ENCODE assay signal across 8 mouse cellular contexts in the genomic region with DNA sequence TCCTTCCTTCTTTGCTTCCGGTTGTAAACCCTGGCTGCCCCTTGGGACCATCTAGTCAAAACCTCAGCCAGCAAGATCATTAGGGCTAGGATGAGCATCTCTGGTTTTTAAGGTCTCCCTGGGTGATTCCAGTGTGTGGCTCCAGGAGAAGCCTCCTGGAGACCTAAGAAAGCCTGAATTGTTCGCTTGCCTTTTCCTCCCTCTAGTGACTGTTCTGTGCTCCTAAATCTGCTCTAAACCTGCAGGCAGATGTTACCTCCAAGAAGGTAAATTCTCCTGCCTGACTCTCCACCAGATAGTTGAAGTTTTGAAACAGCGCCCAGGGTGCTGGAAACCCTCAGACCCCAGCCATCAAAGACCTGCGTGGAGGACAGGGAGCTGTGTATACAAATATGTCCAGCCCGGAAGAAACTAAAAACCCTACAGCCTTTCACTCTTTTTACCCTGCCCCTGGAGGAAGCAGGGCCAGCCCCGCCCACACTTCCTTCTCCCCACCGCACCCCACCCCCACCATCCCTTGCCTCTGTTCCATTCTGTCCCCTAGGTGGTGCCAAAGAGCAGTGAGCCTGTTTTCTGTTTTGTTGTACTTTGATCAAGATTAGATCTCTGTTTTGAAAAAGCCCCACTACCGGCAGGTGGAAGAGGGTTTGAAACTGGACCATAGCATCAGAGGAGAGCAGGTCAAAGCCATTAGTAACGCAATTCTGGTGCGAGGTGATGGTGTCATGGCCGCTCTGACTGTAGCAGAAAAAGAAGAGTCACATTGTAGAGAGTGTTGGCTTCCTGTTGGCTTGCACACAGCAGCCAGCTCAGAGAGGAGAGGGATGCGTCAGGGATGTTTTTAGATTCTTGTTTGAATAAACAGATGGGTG. TPM values are rescaled to one million over a fixed set of nuclear protein-coding genes. Genes with fewer than 3 reads are reported as not detected.
DNase-seq lines count a peak whose midpoint lies in the region; ATAC-seq and TF ChIP-seq lines count a peak whose summit lies in the region.

No protein-coding gene starts in this region.

- peak; percentile 81; the same call in 1 of the 2 replicates for ATAC-seq in lung, embryonic 15.5 days (ENCODE audit: borderline replicate concordance, extremely low read depth, low FRiP score, low TSS enrichment)

- TF ChIP-seq CTCF in ES-Bruce4 (IDR thresholded peaks at IDR 0.05; ENCODE audit: low read depth, low read length), result peak; percentile 47
- TF ChIP-seq CTCF in olfactory bulb, adult 2 months (IDR thresholded peaks at IDR 0.05; ENCODE audit: insufficient read depth, low read depth, low read length), result no peak

- intact Hi-C loops in heart, postnatal 10 days (cut with DNase I), result loop anchor here (2.0 kb wide), 1 partner anchor 224 kb away; no protein-coding TSS in a partner anchor

- H3K9me3 ChIP-seq in ES-Bruce4 (replicated peaks; ENCODE audit: control insufficient read depth, insufficient read depth, low read length, poor library complexity, severe bottlenecking), result no peaks in the 10 kb centered on the region
- H3K9me3 ChIP-seq in lung, embryonic 15.5 days, result no peaks in the 10 kb centered on the region

- peak overlapping the region; percentile 40 for H3K4me3 ChIP-seq in ES-Bruce4 (ENCODE audit: low read depth, low read length)
- H3K4me3 ChIP-seq in lung, embryonic 15.5 days, result peak overlapping the region; percentile 20
- H3K4me3 ChIP-seq in olfactory bulb, adult 2 months (ENCODE audit: insufficient read depth, low read depth, low read length), result peak overlapping the region; percentile 12

- no peaks in the 10 kb centered on the region for H3K36me3 ChIP-seq in ES-Bruce4 (ENCODE audit: control insufficient read depth, insufficient read depth, low read length, poor library complexity, severe bottlenecking)
- no peaks in the 10 kb centered on the region for H3K36me3 ChIP-seq in lung, embryonic 15.5 days

- H3K27ac ChIP-seq in ES-Bruce4 (ENCODE audit: insufficient read depth, low read length), result peak overlapping the region; percentile 49
- H3K27ac ChIP-seq in lung, embryonic 15.5 days, result peak overlapping the region; percentile 41
- H3K27ac ChIP-seq in olfactory bulb, adult 2 months (ENCODE audit: insufficient read depth, low read depth, low read length), result peak overlapping the region; percentile 26; the same call in 1 of the 2 replicates

- peak overlapping the region; percentile 37 for H3K4me2 ChIP-seq in lung, embryonic 15.5 days

- peak; percentile 80 for DNase-seq in brain, adult 2 months (ENCODE audit: low read depth, low spot score)
- peak; percentile 32 for DNase-seq in fibroblast of lung, adult 2 months (ENCODE audit: low read depth)
- DNase-seq in heart, postnatal 10 days, result peak; percentile 75 to 83
- peak; percentile 85 to 90 for DNase-seq in kidney, postnatal 4 days
- DNase-seq in thymus, postnatal 4 days, result peak; percentile 92

- no peak for TF ChIP-seq EP300 in ES-Bruce4 (IDR thresholded peaks at IDR 0.05; ENCODE audit: insufficient read depth, low read depth, low read length)

- H3K4me1 ChIP-seq in ES-Bruce4 (ENCODE audit: control insufficient read depth, insufficient read depth, low read length), result no peaks in the 10 kb centered on the region
- H3K4me1 ChIP-seq in lung, embryonic 15.5 days, result peaks cover 15% of the 10 kb centered on the region
- H3K4me1 ChIP-seq in olfactory bulb, adult 2 months (ENCODE audit: control insufficient read depth, insufficient read depth, low read length), result 0 out of 2 replicates have a peak, but pooled peaks cover 2% of the 10 kb centered on the region

- no peak for TF ChIP-seq POLR2A in ES-Bruce4 (IDR thresholded peaks at IDR 0.05; ENCODE audit: insufficient read depth, low read length)
- no peak for TF ChIP-seq POLR2A in olfactory bulb, adult 2 months (IDR thresholded peaks at IDR 0.05; ENCODE audit: insufficient read depth, low read depth, low read length)

- H3K9ac ChIP-seq in ES-Bruce4 (ENCODE audit: low read depth, poor library complexity, severe bottlenecking), result peak overlapping the region; percentile 28
- H3K9ac ChIP-seq in lung, embryonic 15.5 days, result no peak overlapping the region

- H3K27me3 ChIP-seq in ES-Bruce4 (ENCODE audit: control insufficient read depth, insufficient read depth, low read length, poor library complexity, severe bottlenecking), result no peaks in the 10 kb centered on the region
- H3K27me3 ChIP-seq in lung, embryonic 15.5 days, result no peaks in the 10 kb centered on the region

- 6% methylated on average over 12 of the region's 12 CpGs for WGBS in lung, embryonic 15.5 days
- 13% methylated on average over 12 of the region's 12 CpGs for WGBS in olfactory bulb, adult 2 months

RNA-seq across cellular contexts. Expression of gene Gm19935, which starts 22.0 kb away (rescaled TPM):
- not detected in 2 replicates for polyA plus RNA-seq in ES-Bruce4 (2011; ENCODE audit: insufficient read depth, insufficient read length, low read depth, missing spikeins)
- total RNA-seq in heart, postnatal 10 days (2021), result not detected
- polyA plus RNA-seq in lung, embryonic 15.5 days (2015; fragmentation: Nextera tagmentation; extraction: Ambion mirVana), result 0.15 and 0.33 TPM in 2 replicates
- not detected in 2 replicates for polyA plus RNA-seq in olfactory bulb, adult 2 months (2012; ENCODE audit: insufficient read depth, insufficient read length, low replicate concordance, missing spikeins)

RNA-seq across cellular contexts. Expression of gene Chd9, which starts 32.9 kb away (rescaled TPM):
- polyA plus RNA-seq in ES-Bruce4 (2011; ENCODE audit: insufficient read depth, insufficient read length, low read depth, missing spikeins), result 67.7 and 71.6 TPM in 2 replicates
- total RNA-seq in heart, postnatal 10 days (2021), result 10 to 100 TPM; 47.9 to 51.0 TPM
- 73.3 and 81.9 TPM in 2 replicates for polyA plus RNA-seq in lung, embryonic 15.5 days (2015; fragmentation: Nextera tagmentation; extraction: Ambion mirVana)
- polyA plus RNA-seq in olfactory bulb, adult 2 months (2012; ENCODE audit: insufficient read depth, insufficient read length, low replicate concordance, missing spikeins), result 52.6 TPM in 1 of 2 replicates, not detected in the other

Comparison
In these comparisons a context has a peak if more than half of its experiments do, and no peak if none do; other contexts are left out.
1. Peak in every context shown above with its lines: DNase-seq, ATAC-seq, H3K4me3 ChIP-seq and H3K27ac ChIP-seq.
2. DNase-seq: peak in every context shown above with its lines; median percentile 92 in thymus, postnatal 4 days; 88 in kidney, postnatal 4 days; 80 in brain, adult 2 months; 79 in heart, postnatal 10 days; 32 in fibroblast of lung, adult 2 months.